Mouse (Mus musculus): ENCODE measurements around the gene Slc22a14. TPM values are rescaled to one million over a fixed set of nuclear protein-coding genes. Genes with fewer than 3 reads are reported as not detected.

Gene Slc22a14
- polyA plus RNA-seq, 1 experiment from 2014 or later: 0.08 TPM

- Histone ChIP-seq H3K27ac (replicated peaks) (no peak overlapping the region), H3K4me2 (replicated peaks) (no peak overlapping the region), H3K4me3 (no peak overlapping the region), H3K9me3 (no peaks in the 10 kb centered on the region), H3K27me3 (no peaks in the 10 kb centered on the region), H3K4me1 (no peaks in the 10 kb centered on the region), H3K36me3 (no peaks in the 10 kb centered on the region), H3K9ac (replicated peaks) (no peak overlapping the region)
- ATAC-seq (replicated peaks): no peak
- 89% methylated on average over 7 of the region's 7 CpGs for WGBS
Measured at GRCm38 (mm10) chr9:119164743-119165142, 200.6 kb downstream of the Slc22a14 start.

GRCm38 (mm10) chr9:119160689-119161088 lies 204.7 kb downstream of the Slc22a14 start:
- 90% methylated on average over 3 of the region's 3 CpGs for WGBS
- no peak overlapping the region for H3K9ac ChIP-seq (replicated peaks)
- peaks cover 5% of the 10 kb centered on the region; the same call in 1 of the 2 replicates for H3K27me3 ChIP-seq
- no peak overlapping the region for H3K27ac ChIP-seq (replicated peaks)
- no peaks in the 10 kb centered on the region for H3K36me3 ChIP-seq
- no peak overlapping the region for H3K4me3 ChIP-seq
- 0 out of 2 replicates have a peak, but pooled peaks cover 4% of the 10 kb centered on the region for H3K4me1 ChIP-seq
- no peaks in the 10 kb centered on the region for H3K9me3 ChIP-seq
- no peak for ATAC-seq (replicated peaks)
- no peak overlapping the region for H3K4me2 ChIP-seq (replicated peaks)

- 60% methylated on average over 4 of the region's 4 CpGs for WGBS
- 0 out of 2 replicates have a peak, but pooled peaks cover 4% of the 10 kb centered on the region for H3K4me1 ChIP-seq
- H3K27me3 ChIP-seq: peaks cover 10% of the 10 kb centered on the region; the same call in 1 of the 2 replicates
- ATAC-seq (replicated peaks): no peak
- H3K9ac ChIP-seq (replicated peaks): no peak within 1 kb of the TSS
- no peak within 1 kb of the TSS for H3K4me3 ChIP-seq
- H3K4me2 ChIP-seq (replicated peaks): no peak within 1 kb of the TSS
- no peaks in the 10 kb centered on the region for H3K36me3 ChIP-seq
- no peak within 1 kb of the TSS for H3K27ac ChIP-seq (replicated peaks)
- no peaks in the 10 kb centered on the region for H3K9me3 ChIP-seq
Measured at GRCm38 (mm10) chr9:119158861-119159260, 206.5 kb downstream of the Slc22a14 start, which contains the start of gene Gm47289. Gene Gm47289 (plus strand): TSS chr9:119159161.

- no peak within 1 kb of the TSS for H3K27ac ChIP-seq (replicated peaks)
- 0 out of 2 replicates have a peak, but pooled peaks cover 4% of the 10 kb centered on the region for H3K4me1 ChIP-seq
- H3K27me3 ChIP-seq: peaks cover 10% of the 10 kb centered on the region; the same call in 1 of the 2 replicates
- H3K4me3 ChIP-seq: peak within 1 kb of the TSS; percentile 58
- H3K9ac ChIP-seq (replicated peaks): peak within 1 kb of the TSS; percentile 40; the same call in 1 of the 2 replicates
- ATAC-seq (replicated peaks): peak; percentile 97
- H3K9me3 ChIP-seq: no peaks in the 10 kb centered on the region
- H3K4me2 ChIP-seq (replicated peaks): peak within 1 kb of the TSS; percentile 78
- under 1% methylated on average over 65 of the region's 65 CpGs for WGBS
- H3K36me3 ChIP-seq: no peaks in the 10 kb centered on the region
Measured at GRCm38 (mm10) chr9:119156278-119157201, 208.8 kb downstream of the Slc22a14 start, which contains the start of gene Acaa1b. Gene Acaa1b (minus strand): TSS chr9:119157093.

GRCm38 (mm10) chr9:119155826-119156225 lies 209.5 kb downstream of the Slc22a14 start:
- peak; percentile 6; the same call in 1 of the 2 replicates for ATAC-seq (replicated peaks)
- 0 out of 2 replicates have a peak, but pooled peaks cover 4% of the 10 kb centered on the region for H3K4me1 ChIP-seq
- no peak overlapping the region for H3K27ac ChIP-seq (replicated peaks)
- H3K36me3 ChIP-seq: no peaks in the 10 kb centered on the region
- H3K9ac ChIP-seq (replicated peaks): no peak overlapping the region
- peak overlapping the region; percentile 58; the same call in 1 of the 2 replicates for H3K4me3 ChIP-seq
- H3K27me3 ChIP-seq: peaks cover 10% of the 10 kb centered on the region; the same call in 1 of the 2 replicates
- H3K4me2 ChIP-seq (replicated peaks): peak overlapping the region; percentile 78; the same call in 1 of the 2 replicates
- H3K9me3 ChIP-seq: no peaks in the 10 kb centered on the region
- WGBS: 58% methylated on average over 7 of the region's 7 CpGs

DNA sequence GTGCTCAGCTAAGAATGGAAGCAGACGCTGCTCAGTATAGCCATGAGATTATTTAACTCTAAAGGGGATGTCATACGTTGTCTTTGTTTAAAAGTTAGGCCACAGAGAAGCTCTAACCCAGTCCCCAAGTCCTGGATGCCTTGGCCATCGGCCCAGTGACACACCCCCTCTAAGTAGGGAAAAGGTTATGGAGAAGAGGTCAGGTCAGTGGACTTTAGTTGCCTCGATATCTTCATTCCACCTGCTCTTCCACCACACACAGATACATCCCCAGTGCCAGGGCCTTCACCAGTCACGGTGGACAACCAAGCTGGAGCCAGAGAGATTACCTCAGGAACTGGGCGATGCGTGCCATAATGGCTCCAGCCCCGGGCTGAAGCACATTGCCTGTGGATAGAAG lies 209.9 kb downstream of the Slc22a14 start:
- H3K27me3 ChIP-seq: peaks cover 10% of the 10 kb centered on the region; the same call in 1 of the 2 replicates
- H3K4me1 ChIP-seq: 0 out of 2 replicates have a peak, but pooled peaks cover 4% of the 10 kb centered on the region
- H3K27ac ChIP-seq (replicated peaks): no peak overlapping the region
- H3K36me3 ChIP-seq: no peaks in the 10 kb centered on the region
- ATAC-seq (replicated peaks): no peak
- no peak overlapping the region for H3K4me3 ChIP-seq
- H3K9me3 ChIP-seq: no peaks in the 10 kb centered on the region
- WGBS: 86% methylated on average over 8 of the region's 8 CpGs
- H3K4me2 ChIP-seq (replicated peaks): no peak overlapping the region
- H3K9ac ChIP-seq (replicated peaks): no peak overlapping the region

DNA sequence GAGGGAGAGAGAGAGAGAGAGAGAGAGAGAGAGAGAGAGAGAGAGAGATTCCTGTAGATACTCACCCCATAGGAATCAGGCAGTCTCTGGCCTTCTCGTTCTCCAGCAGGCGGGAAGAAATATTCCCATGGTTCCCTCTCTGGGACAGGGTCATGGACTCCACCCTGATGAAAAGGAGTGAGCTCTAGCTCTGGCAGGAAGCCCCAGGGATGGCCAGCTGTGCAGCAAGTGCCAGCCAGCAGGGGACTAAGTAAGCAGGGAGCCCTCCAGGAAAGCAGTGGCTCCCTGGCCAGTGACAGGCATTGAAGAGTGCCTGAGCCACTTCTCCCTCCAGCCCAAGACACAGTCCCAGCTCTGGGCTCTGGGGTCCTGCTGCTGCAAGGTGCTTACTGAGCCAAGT lies 213.6 kb downstream of the Slc22a14 start:
- ATAC-seq (replicated peaks): no peak
- H3K4me2 ChIP-seq (replicated peaks): no peak overlapping the region
- H3K36me3 ChIP-seq: no peaks in the 10 kb centered on the region
- H3K27ac ChIP-seq (replicated peaks): no peak overlapping the region
- 64% methylated on average over 2 of the region's 2 CpGs for WGBS
- H3K9ac ChIP-seq (replicated peaks): no peak overlapping the region
- peaks cover 10% of the 10 kb centered on the region; the same call in 1 of the 2 replicates for H3K27me3 ChIP-seq
- no peak overlapping the region for H3K4me3 ChIP-seq
- 0 out of 2 replicates have a peak, but pooled peaks cover 4% of the 10 kb centered on the region for H3K4me1 ChIP-seq
- H3K9me3 ChIP-seq: no peaks in the 10 kb centered on the region

DNA sequence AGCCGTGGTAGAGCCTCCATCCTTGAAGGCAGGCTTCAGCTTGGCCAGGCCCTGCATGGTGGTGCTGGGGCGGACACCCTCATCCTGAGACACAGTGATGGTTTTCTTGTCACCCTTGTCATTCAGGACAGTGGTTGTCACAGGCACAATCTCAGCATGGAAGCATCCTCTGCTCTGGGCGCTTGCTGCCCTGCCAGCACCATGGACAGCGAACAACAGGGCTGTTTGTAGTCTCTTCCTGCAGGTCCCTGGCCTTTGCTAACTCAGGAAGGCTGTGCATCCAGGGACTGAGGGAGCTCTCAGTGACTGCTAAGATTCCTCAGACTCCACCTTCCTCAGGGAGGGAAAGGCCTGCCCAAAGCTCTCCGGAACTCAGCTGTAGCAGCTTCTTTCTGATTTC lies 215.8 kb downstream of the Slc22a14 start:
- Histone ChIP-seq H3K4me3 (no peak overlapping the region), H3K4me1 (no peaks in the 10 kb centered on the region), H3K9me3 (no peaks in the 10 kb centered on the region), H3K27ac (replicated peaks) (no peak overlapping the region), H3K4me2 (replicated peaks) (no peak overlapping the region), H3K36me3 (no peaks in the 10 kb centered on the region), H3K27me3 (no peaks in the 10 kb centered on the region), H3K9ac (replicated peaks) (no peak overlapping the region)
- ATAC-seq (replicated peaks): no peak
- 29% methylated on average over 5 of the region's 5 CpGs for WGBS

DNA sequence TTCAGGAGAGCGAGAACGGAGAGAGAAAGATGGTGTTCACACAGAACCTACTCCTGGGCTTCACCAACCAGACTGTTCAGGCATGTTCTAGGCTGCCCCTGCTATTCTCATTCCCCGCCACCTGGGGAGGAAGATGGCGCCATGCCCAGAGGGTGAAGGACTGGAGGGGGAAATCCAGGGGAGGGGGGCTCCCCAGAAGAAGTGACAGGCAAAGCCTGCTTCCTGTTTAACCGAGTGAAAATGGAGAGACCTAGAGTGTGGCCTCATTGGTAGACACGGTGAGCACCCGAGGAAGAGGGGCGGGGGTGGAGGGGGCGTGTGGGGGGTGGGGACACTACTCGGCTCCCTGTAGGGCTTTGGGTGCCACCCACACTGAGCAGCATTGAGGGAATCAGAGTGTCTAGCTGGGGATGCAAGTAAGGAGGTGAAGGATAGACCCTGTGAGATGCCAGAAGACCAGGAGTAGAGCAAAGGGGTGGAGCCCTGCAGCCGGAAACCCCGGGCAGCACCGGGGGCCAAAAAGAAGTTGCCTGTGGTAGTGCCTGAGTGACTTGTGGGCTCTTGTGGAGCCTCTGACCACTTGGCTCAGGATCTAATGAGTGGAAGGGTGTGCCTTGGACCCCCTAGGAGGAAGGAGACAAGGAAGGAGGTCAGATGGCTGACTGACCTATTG lies 219.1 kb downstream of the Slc22a14 start:
- H3K27ac ChIP-seq (replicated peaks): no peak overlapping the region
- WGBS: 78% methylated on average over 13 of the region's 13 CpGs
- no peaks in the 10 kb centered on the region for H3K27me3 ChIP-seq
- H3K9me3 ChIP-seq: no peaks in the 10 kb centered on the region
- no peak overlapping the region for H3K4me2 ChIP-seq (replicated peaks)
- no peak overlapping the region for H3K4me3 ChIP-seq
- no peak for ATAC-seq (replicated peaks)
- H3K4me1 ChIP-seq: no peaks in the 10 kb centered on the region
- H3K9ac ChIP-seq (replicated peaks): no peak overlapping the region
- no peaks in the 10 kb centered on the region for H3K36me3 ChIP-seq

GRCm38 (mm10) chr9:119145638-119146037 lies 219.7 kb downstream of the Slc22a14 start:
- Histone ChIP-seq H3K4me1 (no peaks in the 10 kb centered on the region), H3K27me3 (no peaks in the 10 kb centered on the region), H3K36me3 (no peaks in the 10 kb centered on the region), H3K4me2 (replicated peaks) (no peak overlapping the region), H3K4me3 (no peak overlapping the region), H3K9me3 (no peaks in the 10 kb centered on the region), H3K9ac (replicated peaks) (no peak overlapping the region), H3K27ac (replicated peaks) (no peak overlapping the region)
- WGBS: 66% methylated on average over 6 of the region's 6 CpGs
- ATAC-seq (replicated peaks): no peak

DNA sequence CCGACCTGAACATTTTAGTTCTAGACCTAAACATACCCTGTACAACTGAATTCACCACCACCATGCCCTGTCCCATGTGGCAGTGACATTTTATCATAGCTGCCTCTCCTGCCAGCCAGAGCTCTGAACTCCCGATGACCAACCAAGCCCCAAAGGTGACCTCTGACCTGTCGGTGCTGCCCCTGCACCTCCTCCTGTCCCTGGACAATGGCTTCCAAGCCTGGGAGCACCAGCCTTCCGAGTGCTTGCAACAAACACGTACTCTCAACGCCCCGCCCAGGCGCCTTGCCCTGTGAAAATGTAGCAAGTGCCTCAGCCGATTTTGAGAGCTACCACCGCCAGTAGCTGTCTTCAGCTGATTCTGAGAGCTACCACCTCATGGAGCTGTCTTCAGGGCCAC lies 220.2 kb downstream of the Slc22a14 start:
- Histone ChIP-seq H3K36me3 (no peaks in the 10 kb centered on the region), H3K9ac (replicated peaks) (no peak overlapping the region), H3K4me2 (replicated peaks) (no peak overlapping the region), H3K27me3 (no peaks in the 10 kb centered on the region), H3K27ac (replicated peaks) (no peak overlapping the region), H3K4me1 (no peaks in the 10 kb centered on the region), H3K9me3 (no peaks in the 10 kb centered on the region), H3K4me3 (no peak overlapping the region)
- no peak for ATAC-seq (replicated peaks)
- 50% methylated on average over 10 of the region's 10 CpGs for WGBS

DNA sequence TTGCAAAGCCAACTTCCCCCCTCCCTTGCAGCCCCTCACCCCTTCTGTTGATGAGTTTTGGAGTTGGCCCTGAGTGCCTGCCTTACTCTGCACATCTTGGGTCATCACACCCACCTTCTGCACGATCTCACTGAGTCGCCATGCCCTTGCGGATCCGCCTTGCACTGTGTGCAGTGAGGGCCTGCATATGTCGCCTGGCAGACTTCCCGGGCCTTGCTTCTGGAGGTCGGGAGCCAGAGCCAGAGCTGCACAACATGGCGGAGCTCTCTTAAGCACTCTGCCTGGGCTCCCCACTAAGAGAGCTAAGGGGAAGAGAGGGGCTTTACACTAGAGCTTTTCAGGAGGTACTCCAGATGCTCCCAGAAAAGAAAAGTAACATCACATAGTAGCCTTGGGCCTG lies 220.7 kb downstream of the Slc22a14 start:
- H3K4me2 ChIP-seq (replicated peaks): no peak overlapping the region
- ATAC-seq (replicated peaks): no peak
- 66% methylated on average over 8 of the region's 8 CpGs for WGBS

More for the DNA sequence above, 220.7 kb downstream of the Slc22a14 start:
- H3K27ac ChIP-seq (replicated peaks): no peak overlapping the region
- H3K9ac ChIP-seq (replicated peaks): no peak overlapping the region
- no peak overlapping the region for H3K4me3 ChIP-seq
- H3K36me3 ChIP-seq: no peaks in the 10 kb centered on the region
- no peaks in the 10 kb centered on the region for H3K9me3 ChIP-seq
- H3K4me1 ChIP-seq: no peaks in the 10 kb centered on the region
- no peaks in the 10 kb centered on the region for H3K27me3 ChIP-seq

Data from forebrain, embryonic 15.5 days (tissue).